Mouse (Mus musculus): Measurements from ENCODE around the gene Rnf214.

Rnf214 gene

DNA sequence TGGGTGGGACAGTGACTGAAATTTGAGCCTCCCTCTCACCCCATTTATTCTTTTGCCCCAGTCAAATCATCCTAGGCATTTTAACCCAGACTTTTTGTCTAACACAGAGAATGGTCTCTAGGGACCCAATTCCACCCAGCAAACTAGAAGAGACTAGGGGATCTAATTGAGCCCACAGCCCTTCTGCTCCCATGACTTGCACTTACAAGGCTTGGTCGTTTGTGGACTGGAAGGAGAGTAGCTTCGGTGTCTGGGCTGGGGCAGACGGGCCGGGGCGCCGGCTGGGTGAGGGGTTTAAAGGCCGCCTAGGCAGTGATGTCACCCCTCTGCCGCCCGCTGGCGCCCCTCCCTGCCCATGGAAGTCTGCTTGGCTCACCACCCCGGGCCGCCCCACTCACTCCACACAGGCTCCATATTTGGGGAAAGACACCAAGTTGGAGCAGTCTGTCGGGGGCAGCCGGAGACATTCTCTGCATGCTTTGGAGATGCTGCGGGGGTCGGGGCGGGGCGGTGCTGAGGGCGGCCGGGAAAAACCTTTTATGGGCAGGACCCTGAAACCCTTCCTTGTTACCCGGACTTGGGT lies 29.0 kb upstream of the Rnf214 start, which contains the start of gene Tagln:
TSS of gene Tagln (minus strand) at position 431 of the 583 bp plus-strand sequence.
- DNase-seq (ENCODE audit: low read depth, low spot score): no peak

DNA sequence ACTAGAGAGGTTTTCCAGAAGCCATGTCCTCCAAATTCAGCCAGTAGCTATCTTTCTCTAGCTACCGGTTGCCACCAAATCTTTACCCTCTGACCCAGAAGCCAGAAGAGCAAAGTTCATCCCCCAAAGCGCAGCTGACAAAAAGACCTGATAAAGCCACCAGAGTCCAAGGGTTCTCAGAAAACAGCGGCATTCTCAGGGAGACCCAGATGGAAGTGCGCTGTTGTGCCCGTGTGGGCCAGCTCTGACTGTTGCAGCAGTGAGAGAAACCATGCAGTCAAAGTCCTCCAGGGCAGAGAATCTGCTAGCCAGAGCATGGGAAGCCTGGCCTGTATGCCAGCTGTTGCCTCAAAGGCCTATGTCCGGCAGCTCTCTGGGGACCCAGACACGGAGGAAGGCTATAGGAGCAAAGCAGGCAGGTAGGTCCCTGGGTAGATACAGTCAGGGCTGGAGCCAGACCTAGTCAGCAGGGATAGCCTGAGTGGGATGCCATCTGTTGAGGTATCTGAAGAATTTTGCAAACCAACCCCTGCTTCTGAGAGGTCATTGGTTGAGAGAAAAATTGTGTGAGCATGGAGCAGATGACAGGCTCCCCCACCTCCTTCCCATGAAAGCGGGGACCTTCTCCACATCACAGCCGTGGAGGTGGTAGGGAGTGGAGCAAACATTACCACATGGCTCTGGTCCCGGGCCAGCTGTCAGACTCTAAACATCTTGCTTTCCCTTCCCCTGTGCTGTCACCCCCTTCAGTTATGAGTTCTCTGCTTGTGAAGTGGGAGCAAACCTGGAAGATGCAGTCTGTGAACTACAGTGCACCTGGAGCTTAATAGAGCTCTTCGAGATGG lies 26.1 kb upstream of the Rnf214 start:
- DNase-seq (ENCODE audit: low read depth, low spot score): no peak

DNA sequence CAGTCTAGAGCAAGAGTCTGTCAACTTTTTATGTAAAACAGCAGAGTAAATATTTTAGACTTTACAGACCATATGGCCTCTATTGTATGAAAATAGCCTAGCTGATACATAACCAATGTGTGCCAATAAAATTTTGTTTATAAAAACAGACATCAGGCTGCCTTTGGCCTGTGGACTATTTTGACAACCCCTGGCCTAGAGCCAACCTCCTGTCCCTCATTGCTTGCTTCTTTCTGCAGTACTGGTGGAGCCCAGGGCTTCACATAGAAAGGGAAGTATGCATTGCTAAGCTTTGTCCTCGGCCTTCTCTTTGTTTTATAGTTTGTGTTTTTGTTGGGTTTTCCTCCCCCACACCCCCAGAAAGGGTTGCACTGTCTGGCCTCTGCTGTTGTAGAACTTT lies 25.2 kb upstream of the Rnf214 start:
- no peak for DNase-seq (ENCODE audit: low read depth, low spot score)

DNA sequence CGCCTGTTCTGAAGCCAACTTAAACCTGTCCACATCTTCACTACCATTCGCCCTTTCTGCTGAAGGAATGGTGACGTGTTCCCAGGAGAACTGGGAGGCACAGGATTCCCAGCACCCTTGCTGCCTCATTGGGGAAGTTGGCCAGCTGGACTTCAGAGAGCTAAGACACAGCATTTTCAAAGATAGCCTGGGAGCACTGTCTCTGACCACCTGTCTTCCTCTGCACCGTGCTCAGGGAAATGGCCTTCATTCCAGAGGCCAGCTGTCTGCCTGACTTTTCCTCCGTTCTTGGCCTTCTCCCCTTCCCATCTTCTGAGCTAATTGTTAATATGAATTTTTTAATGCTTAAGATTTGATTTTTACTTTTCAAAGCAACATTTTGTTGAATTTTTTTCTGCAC lies 22.6 kb upstream of the Rnf214 start:
- DNase-seq (ENCODE audit: low read depth, low spot score): no peak

- DNase-seq (ENCODE audit: low read depth, low spot score): no peak
These were observed 13.2 kb upstream of the Rnf214 start for GRCm38 (mm10) chr9:45919895-45920294.

- no peak for DNase-seq (ENCODE audit: low read depth, low spot score)
These were observed 10.6 kb upstream of the Rnf214 start for GRCm38 (mm10) chr9:45917041-45917934.

GRCm38 (mm10) chr9:45915659-45916058 lies 8.9 kb upstream of the Rnf214 start:
- no peak for DNase-seq (ENCODE audit: low read depth, low spot score)

- DNase-seq (ENCODE audit: low read depth, low spot score): no peak
These were observed 5.0 kb upstream of the Rnf214 start for GRCm38 (mm10) chr9:45911673-45912072.

DNA sequence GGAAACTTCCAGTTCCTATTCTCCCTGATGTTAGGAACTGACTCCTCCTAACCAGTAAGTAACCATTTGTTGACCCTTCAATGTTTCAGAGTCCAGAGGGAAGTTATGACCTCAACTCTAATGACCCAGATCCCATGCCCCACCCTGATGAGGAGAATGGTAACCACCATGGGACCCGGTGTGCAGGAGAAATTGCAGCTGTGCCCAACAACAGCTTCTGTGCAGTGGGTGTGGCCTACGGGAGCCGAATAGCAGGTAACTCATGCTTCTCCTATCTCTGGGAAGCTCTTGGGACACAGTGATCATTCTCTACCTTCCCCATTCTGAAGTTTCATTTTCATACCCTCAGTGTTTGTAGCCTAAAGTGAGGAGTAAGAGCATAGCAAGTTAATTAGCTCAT lies 4.3 kb upstream of the Rnf214 start:
- DNase-seq (ENCODE audit: low read depth, low spot score): no peak

- no peak for DNase-seq (ENCODE audit: low read depth, low spot score)
These were observed 342 bp upstream of the Rnf214 start for GRCm38 (mm10) chr9:45907078-45907428.

DNA sequence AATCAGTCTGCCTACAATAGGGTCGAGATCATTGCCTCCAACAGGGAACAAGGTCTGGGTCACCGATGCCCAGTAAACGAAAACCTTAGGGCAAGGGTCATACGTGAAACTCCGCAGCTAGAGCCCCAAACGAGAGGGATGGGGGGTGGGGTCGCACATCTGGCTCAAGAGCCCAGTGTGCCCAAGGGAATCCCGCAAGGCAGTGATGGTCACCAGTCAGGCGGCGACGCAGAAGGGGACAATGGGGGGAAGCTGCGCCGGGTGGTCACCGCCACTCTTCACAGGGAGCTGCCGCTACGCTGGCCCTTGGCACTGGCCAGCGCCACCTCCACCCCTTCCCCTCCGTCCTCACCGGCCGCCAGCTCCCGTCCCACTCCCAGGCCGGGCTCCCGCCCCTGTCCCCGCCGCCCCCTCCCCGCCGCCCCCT lies 887 bp downstream of the Rnf214 start:
- DNase-seq (ENCODE audit: low read depth, low spot score): no peak

- DNase-seq (ENCODE audit: low read depth, low spot score): no peak
These were observed 1.5 kb downstream of the Rnf214 start for GRCm38 (mm10) chr9:45905196-45905595.

DNA sequence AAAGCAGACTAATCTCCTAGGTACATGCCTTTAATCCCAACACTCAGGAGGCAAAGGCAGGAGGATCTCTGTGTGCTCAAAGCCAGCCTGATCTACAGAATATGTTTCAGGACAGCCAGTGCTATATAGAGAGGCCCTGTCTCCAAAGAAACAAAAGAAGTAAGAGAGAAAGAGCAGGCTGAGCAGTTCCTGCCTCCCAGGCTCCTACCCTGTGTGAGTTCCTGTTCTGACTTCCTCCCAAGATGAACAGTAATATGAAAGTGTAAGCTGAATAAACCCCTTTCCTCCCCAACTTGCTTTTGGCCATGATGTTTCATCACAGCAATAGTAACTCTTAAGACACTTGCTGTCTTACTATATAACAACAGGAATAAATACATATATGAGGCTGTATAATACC lies 13.0 kb downstream of the Rnf214 start:
- DNase-seq (ENCODE audit: low read depth, low spot score): no peak

- DNase-seq (ENCODE audit: low read depth, low spot score): no peak
These were observed 28.8 kb downstream of the Rnf214 start for GRCm38 (mm10) chr9:45877928-45878327.

- no peak for DNase-seq (ENCODE audit: low read depth, low spot score)
These were observed 36.4 kb downstream of the Rnf214 start for GRCm38 (mm10) chr9:45870265-45870664.

DNA sequence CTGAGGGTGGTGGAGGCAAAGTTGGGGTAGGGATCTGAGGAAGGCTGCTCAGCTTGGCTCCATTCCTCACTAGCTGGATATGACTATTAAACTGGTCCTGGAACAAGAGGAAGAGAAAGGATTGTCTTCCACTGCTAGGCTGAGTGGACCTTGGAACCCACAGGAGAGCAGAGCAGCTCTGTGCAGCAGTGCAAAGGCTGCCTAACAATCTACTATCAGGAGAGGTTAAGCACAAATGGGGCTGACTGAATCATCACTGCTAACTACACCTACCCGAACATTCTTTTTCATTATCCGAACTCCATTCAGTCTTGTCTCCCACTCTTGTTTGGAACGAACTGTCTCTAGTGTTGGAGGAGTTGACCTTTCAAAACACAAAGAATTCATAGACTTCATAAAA lies 37.5 kb downstream of the Rnf214 start:
- no peak for DNase-seq (ENCODE audit: low read depth, low spot score)

GRCm38 (mm10) chr9:45861813-45862212 lies 44.9 kb downstream of the Rnf214 start:
- DNase-seq (ENCODE audit: low read depth, low spot score): no peak

DNA sequence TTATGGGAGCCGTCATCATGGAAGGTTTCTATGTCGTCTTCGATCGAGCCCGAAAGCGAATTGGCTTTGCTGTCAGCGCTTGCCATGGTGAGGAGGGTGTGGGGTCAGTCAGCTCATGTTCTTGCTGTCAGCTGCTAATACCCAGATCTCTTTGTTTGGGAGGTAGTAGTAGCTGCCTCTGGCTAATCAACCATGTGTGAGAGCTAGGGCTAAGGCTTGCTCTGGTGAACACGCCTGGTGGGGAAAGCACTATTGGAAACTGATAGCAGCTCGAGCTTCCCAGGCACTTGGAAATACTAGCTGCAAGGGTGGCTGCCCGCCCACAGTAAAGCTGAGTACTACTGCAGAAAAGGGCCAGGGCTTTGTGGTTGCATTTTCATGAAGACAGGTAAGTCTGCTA lies 47.3 kb downstream of the Rnf214 start:
- DNase-seq (ENCODE audit: low read depth, low spot score): no peak

GRCm38 (mm10) chr9:45854136-45854535 lies 52.6 kb downstream of the Rnf214 start:
- no peak for DNase-seq (ENCODE audit: low read depth, low spot score)

DNA sequence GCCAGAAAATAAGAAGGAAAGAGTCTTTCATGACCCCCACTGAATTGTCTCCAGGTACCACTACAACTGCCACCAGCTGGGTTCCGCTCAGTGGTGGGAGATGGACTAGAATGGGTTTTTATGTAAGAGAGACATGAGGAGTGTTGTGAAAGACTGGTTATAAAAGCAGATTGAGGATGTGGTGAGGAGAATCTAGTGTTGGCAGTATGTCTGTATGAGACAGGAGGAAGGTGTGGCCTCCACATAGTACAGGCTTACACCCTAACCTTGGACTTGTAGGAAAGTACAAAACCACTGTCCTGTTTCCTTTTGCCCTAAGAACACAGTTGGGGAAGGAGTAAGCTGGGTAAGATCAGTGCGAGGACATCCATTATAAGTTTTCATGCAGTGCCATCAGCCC lies 53.0 kb downstream of the Rnf214 start:
- DNase-seq (ENCODE audit: low read depth, low spot score): no peak

- DNase-seq (ENCODE audit: low read depth, low spot score): no peak
These were observed 54.9 kb downstream of the Rnf214 start for GRCm38 (mm10) chr9:45851776-45852175.

DNA sequence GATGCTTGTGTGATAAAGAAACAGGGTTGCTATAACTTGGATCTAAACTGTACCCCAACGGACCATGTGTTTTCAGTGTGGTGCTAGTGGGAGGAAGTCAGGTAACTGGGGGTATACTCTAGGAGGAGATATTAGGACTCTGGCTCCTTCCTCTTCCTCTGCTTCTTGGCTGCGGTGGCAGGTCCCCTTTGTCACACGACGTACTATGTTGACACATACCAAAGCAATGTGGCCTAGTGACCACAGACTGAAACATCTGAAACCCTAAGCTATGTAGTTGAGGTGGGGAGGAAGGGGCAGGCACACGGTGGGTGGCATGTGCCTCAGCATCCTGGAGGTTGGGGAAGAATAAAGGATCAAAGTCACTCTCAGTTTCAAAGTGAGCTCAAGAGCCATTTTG lies 55.4 kb downstream of the Rnf214 start:
- DNase-seq (ENCODE audit: low read depth, low spot score): no peak

All from retina, postnatal 7 days (tissue).